ENCODE assay signal across 9 mouse cellular contexts in genomic region chr5:26816975-26817941, GRCm38 (mm10). TPM values are rescaled to one million over a fixed set of nuclear protein-coding genes. Genes with fewer than 3 reads are reported as not detected.
A peak's percentile ranks its signal among the peaks of the same experiment; 100 is the strongest.
DNase-seq lines count a peak whose midpoint lies in the region; ATAC-seq lines count a peak whose summit lies in the region.
"Had no signal": no experiment of that assay in that cellular context is flagged by ENCODE, and none has a peak within 500 bp of the region (broad histone marks: within the 10 kb centered on the region; RNA-seq: fewer than 3 reads in every experiment).

TSS of gene Dpp6 (plus strand) at chr5:26817203.

- 7% methylated on average over 48 of the region's 48 CpGs for WGBS in liver, embryonic 11.5 days
- 3% methylated on average over 47 of the region's 48 CpGs for WGBS in hindbrain, embryonic 11.5 days
- WGBS in neural tube, embryonic 15.5 days = 3% methylated on average over 48 of the region's 48 CpGs

- H3K27me3 ChIP-seq in liver, embryonic 11.5 days (replicated peaks; ENCODE audit: control insufficient read depth, insufficient read depth, low read length) = peaks cover 21% of the 10 kb centered on the region
- H3K27me3 ChIP-seq in hindbrain, embryonic 11.5 days (ENCODE audit: control insufficient read depth, insufficient read depth, low read length) = peaks cover 21% of the 10 kb centered on the region
- peaks cover 25% of the 10 kb centered on the region for H3K27me3 ChIP-seq in neural tube, embryonic 15.5 days (replicated peaks)

- no peaks in the 10 kb centered on the region for H3K4me1 ChIP-seq in liver, embryonic 11.5 days (replicated peaks; ENCODE audit: control insufficient read depth, insufficient read depth, low read length)
- H3K4me1 ChIP-seq in hindbrain, embryonic 11.5 days (replicated peaks; ENCODE audit: control insufficient read depth, insufficient read depth, low read length) = peaks cover 3% of the 10 kb centered on the region; the same call in 1 of the 2 replicates
- peaks cover 17% of the 10 kb centered on the region for H3K4me1 ChIP-seq in neural tube, embryonic 15.5 days

- intact Hi-C loops in gastrocnemius, postnatal 36 days (cut with DNase I) = no loop called here

- no peak for DNase-seq in liver, embryonic 11.5 days (ENCODE audit: low spot score)
- DNase-seq in liver = no peak
- DNase-seq in embryo, embryonic 9.5 days (ENCODE audit: extremely low spot score) = peak; percentile 38
- peak; percentile 28 for DNase-seq in hindbrain, embryonic 11.5 days (ENCODE audit: low spot score)
- peak in 1 of 2 experiments; percentile 4 for DNase-seq in left cerebral cortex, adult 8-10 months (ENCODE audit: low spot score in 2 of 2)
- DNase-seq in gastrocnemius, postnatal 36 days = no peak

- no peak within 1 kb of the TSS for H3K27ac ChIP-seq in liver, embryonic 11.5 days (ENCODE audit: low read depth, low read length)
- no peak within 1 kb of the TSS for H3K27ac ChIP-seq in hindbrain, embryonic 11.5 days (ENCODE audit: low read depth, low read length)
- H3K27ac ChIP-seq in neural tube, embryonic 15.5 days (replicated peaks) = no peak within 1 kb of the TSS
- H3K27ac ChIP-seq: liver, embryonic 14.5 days had no signal

- no peaks in the 10 kb centered on the region for H3K9me3 ChIP-seq in liver, embryonic 11.5 days (ENCODE audit: control insufficient read depth, low read length)
- H3K9me3 ChIP-seq in hindbrain, embryonic 11.5 days (ENCODE audit: control insufficient read depth, low read length) = no peaks in the 10 kb centered on the region
- no peaks in the 10 kb centered on the region for H3K9me3 ChIP-seq in neural tube, embryonic 15.5 days (replicated peaks)

- ATAC-seq in liver, embryonic 11.5 days (replicated peaks; ENCODE audit: low FRiP score) = no peak
- peak; percentile 59; the same call in 1 of the 2 replicates for ATAC-seq in hindbrain, embryonic 11.5 days (ENCODE audit: low FRiP score)
- peak; percentile 86 for ATAC-seq in neural tube, embryonic 15.5 days (ENCODE audit: low FRiP score)
- ATAC-seq in CD4-positive, CD25-positive, alpha-beta regulatory T cell, adult 4 months = no peak

- H3K4me3 ChIP-seq in liver, embryonic 11.5 days (ENCODE audit: low read depth, low read length) = no peak within 1 kb of the TSS
- peak within 1 kb of the TSS; percentile 34 for H3K4me3 ChIP-seq in hindbrain, embryonic 11.5 days (ENCODE audit: low read depth, low read length)
- H3K4me3 ChIP-seq in neural tube, embryonic 15.5 days (replicated peaks) = peak within 1 kb of the TSS; percentile 52

- H3K36me3 ChIP-seq in liver, embryonic 11.5 days (ENCODE audit: control insufficient read depth, insufficient read depth, low read length) = no peaks in the 10 kb centered on the region
- H3K36me3 ChIP-seq in hindbrain, embryonic 11.5 days (ENCODE audit: control insufficient read depth, insufficient read depth, low read length) = no peaks in the 10 kb centered on the region
- no peaks in the 10 kb centered on the region for H3K36me3 ChIP-seq in neural tube, embryonic 15.5 days

- H3K4me2 ChIP-seq in liver, embryonic 11.5 days = peak within 1 kb of the TSS; percentile 43
- H3K4me2 ChIP-seq in hindbrain, embryonic 11.5 days (replicated peaks; ENCODE audit: low read depth, low read length) = peak within 1 kb of the TSS; percentile 63
- peak within 1 kb of the TSS; percentile 96 for H3K4me2 ChIP-seq in neural tube, embryonic 15.5 days

- H3K9ac ChIP-seq in liver, embryonic 11.5 days (ENCODE audit: low read depth, low read length) = no peak within 1 kb of the TSS
- 0 out of 2 replicates have a peak within 1 kb of the TSS, but pooled peaks have one; percentile 19 for H3K9ac ChIP-seq in hindbrain, embryonic 11.5 days (ENCODE audit: low read depth, low read length)
- peak within 1 kb of the TSS; percentile 43 for H3K9ac ChIP-seq in neural tube, embryonic 15.5 days (replicated peaks)
- H3K9ac ChIP-seq: liver, embryonic 14.5 days had no signal

RNA-seq across cellular contexts. Expression of gene Dpp6, which starts in this region (rescaled TPM):
- polyA plus RNA-seq in liver, embryonic 11.5 days (2014; fragmentation: Nextera tagmentation; extraction: Ambion mirVana) = 0.61 and 1.1 TPM in 2 replicates
- polyA plus RNA-seq in hindbrain, embryonic 11.5 days (2014; fragmentation: Nextera tagmentation; extraction: Ambion mirVana) = 13.8 and 16.0 TPM in 2 replicates
- 100 to 1,000 TPM; 164 to 183 (median 169) TPM for total RNA-seq in left cerebral cortex, adult 8-10 months (2022)
- 75.8 and 88.3 TPM in 2 replicates for polyA plus RNA-seq in neural tube, embryonic 15.5 days (2015; fragmentation: Nextera tagmentation; extraction: Ambion mirVana)
- under 1 TPM; 0.36 to 0.52 TPM for total RNA-seq in gastrocnemius, postnatal 36 days (2021)
- under 1 TPM in 1 of 2 experiments, not detected in 1; 0.46 TPM for polyA plus RNA-seq in CD4-positive, CD25-positive, alpha-beta regulatory T cell, adult 4 months (2017; shearing (Covaris generic))

Comparison
In these comparisons a context has a peak if more than half of its experiments do, and no peak if none do; other contexts are left out.
1. RNA of gene Dpp6 (total RNA-seq): 164 to 183 TPM in left cerebral cortex, adult 8-10 months; 0.36 to 0.52 TPM in gastrocnemius, postnatal 36 days; every median in the first group is over 100 times any median in the second.
2. ATAC-seq: peak in hindbrain, embryonic 11.5 days (single experiment) and neural tube, embryonic 15.5 days (single experiment); none in liver, embryonic 11.5 days (single experiment) and CD4-positive, CD25-positive, alpha-beta regulatory T cell, adult 4 months (single experiment).
3. DNase-seq: peak in embryo, embryonic 9.5 days (single experiment) and hindbrain, embryonic 11.5 days (single experiment); none in liver, embryonic 11.5 days (single experiment), liver (single experiment) and gastrocnemius, postnatal 36 days (0 of 2).
4. H3K4me2 ChIP-seq: peak in every context shown above with its lines; median percentile 96 in neural tube, embryonic 15.5 days; 63 in hindbrain, embryonic 11.5 days; 43 in liver, embryonic 11.5 days.